Mouse (Mus musculus): Measurements from ENCODE around the gene Cmtm8.

GRCm38 (mm10) chr9:114815315-114815714 lies 28.6 kb downstream of the Cmtm8 start:
- peak; percentile 23 for TF ChIP-seq CTCF (IDR thresholded peaks at IDR 0.05; ENCODE audit: low read depth, low read length)
- TF ChIP-seq POLR2A (IDR thresholded peaks at IDR 0.05; ENCODE audit: insufficient read depth, low read length) = no peak
